Mouse (Mus musculus) 3134 (cell line): ENCODE data around the gene Reck.

Experiments
- DNase-seq: peaks from one replicate; pipeline ENCODE4 v3.0.0-alpha.2; 2011; ENCODE audit warnings: low spot score; ENCODE audit not compliant: insufficient read length; ENCODE audit errors: extremely low read depth

Gene Reck

DNA sequence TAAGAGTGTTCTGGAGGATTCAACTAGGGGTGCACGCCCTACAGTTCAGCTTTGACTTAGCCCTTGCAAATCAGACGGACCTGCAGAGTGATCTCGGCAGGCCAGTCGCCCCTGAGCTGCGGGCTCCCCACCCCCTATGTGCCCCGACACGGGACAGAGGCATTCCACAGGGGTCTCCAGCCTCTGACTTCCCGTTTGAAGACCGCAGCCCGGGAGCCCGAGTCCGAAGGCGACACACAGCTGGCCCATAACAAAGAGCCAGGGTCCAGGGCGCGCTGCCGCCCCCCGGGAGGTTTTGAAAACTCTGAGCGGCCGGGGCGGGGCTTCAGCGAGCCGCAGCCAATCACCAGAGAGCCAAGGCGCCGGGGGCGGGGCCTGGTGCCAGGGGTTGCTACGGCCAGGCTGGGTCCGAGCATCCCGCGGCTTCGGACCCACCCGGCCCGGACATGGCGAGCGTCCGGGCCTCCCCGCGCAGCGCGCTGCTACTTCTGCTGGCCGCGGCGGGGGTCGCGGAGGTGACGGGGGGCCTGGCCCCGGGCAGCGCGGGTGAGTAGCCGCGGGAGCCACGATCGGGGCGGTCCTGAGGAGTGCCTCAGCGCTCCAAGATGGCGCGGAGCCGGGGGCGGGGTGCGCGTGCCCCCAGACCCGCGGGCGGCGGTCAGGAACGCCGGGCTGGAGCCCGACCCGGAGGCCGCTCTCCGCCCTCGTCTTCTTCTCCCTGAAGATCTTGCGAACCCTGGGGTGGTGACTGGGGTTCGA lies at the start of gene Reck:
TSS of gene Reck (plus strand) at position 371 of the 759 bp plus-strand sequence.
- DNase-seq = peak; percentile 86

DNA sequence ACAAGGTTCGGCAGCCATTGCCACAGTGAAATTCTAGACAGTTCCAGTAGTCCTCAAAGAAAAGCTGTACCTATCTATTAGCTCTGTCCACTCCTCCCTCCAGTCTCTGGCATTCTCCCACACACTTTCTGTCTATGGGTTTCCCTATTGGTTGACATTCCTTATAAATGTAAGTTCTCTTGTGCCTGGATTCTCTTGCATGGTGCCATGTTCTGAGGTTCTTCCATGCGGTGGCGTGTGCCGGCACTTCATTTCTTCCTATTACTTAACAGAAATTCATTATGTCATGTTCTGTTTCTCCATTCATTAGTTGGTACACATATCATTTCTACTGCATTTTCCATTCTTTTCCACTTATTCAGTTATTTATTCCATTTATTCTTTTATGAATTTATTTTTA lies 46.5 kb upstream of the Reck start:
- DNase-seq = no peak

DNA sequence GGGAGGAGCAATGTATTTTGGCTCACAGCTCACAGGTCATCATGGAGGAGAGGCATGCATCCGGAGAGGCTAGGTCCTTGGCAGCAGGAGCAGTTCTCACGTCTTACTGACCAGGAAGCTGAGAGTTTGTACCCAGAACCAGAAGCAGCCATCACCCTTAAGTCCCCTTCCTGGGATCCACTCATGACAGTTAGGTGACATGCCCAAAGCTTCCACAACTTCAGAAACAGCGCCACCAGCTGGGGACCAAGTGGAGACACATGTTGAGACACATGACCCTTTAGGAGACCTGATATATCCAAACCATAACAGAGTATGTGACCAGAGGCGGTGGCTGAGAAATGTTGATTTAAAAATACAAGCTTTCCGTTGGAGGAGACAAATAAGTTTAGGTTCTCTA lies 43.3 kb upstream of the Reck start:
- DNase-seq = no peak

DNA sequence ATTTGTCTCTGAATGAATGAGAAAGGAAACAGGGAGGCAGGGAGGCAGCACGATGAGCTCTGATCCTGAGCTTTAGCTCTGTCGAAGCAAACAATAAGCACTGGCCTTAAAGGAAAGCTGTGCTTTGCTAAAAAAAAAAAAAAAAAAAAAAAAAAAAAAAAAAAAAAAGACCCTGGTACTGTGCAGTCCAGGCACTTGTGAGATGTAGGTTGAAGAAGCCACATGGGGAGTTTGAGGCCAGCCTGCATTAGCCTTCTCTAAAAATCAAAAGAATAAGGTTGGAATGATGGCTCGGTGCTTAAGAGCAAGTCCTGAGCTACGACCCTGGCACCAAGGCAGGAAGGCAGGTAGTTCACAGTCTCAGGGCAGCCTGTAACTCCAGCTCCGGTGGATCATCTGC lies 41.6 kb upstream of the Reck start:
- DNase-seq = no peak

DNA sequence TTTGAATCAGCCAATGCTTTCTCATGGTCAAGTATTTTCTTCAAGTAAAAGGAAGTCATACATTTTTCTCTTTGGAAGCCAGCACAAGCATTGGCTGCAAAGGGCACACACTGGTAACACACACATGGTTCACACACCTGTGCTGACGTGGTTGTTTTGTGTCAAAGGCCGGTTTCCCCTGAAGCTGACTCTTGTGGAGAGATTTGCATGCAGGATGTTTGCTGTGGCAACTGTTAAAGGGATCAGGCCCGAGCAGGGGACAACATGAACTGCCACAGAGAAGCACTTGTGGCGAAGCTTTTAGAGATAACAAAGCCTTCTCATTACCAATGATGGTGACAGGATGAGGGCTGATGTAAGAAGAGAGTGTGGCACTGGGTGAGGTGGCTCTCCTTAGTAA lies 40.6 kb upstream of the Reck start:
- DNase-seq = no peak

DNA sequence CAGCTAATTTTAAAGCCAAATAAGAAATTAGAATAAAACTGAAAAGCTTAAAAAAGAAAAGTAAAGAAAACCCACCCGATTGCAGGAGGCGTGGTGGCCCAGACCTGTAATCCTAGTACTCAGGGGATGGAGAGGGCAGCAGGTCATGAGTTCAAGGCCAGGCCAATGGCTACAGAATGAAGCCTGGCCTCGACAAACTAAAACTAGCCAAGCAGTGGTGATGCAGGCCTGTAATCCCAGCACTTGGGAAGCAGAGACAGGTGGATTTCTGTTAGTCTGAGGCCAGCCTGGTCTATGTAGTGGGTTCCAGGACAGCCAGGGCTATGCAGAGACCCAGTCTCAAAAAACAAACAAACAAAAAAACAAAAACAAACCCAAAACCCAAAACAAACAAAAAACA lies 37.0 kb upstream of the Reck start:
- no peak for DNase-seq

DNA sequence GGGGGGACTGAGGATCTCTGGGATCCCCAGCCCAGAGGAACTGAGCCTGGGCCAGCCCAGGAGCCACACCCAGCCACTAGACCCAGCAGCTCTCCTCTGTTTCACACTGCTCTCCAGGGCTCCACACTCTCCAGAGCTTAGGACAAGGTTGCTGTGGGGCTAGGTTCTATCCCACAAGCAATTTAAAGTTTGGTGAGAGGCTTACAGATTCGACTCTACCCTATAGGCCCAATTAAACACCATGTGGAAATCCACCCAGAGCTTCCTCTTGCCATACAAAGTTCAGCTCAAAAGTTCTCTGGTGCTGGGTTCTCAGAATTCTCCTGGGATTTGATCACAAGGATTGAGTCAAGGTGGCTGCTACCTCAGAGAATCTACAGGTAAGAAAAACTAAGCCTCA lies 35.2 kb upstream of the Reck start, which contains the start of gene Olfr157:
TSS of gene Olfr157 (minus strand) at position 101 of the 400 bp plus-strand sequence.
- no peak for DNase-seq

DNA sequence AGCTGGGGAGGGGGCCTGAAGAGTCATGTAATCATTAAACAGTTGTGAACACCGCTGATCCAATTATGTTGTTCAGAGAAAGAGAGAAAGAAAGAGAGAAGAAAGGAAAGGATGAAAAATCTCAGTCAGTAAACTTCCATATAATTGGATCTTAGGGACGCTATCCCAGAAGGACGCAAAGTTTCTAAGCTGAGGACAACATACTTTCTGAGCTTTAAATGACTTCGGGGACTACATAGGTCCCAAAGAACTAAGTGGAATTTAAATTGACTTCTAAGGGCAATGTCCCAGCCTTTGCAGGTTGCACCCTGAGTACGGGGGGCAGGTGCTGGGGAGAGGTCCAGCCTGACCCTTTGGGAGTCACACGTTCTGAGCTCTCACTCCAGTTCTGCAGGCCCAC lies 24.1 kb upstream of the Reck start, which contains the start of gene Olfr155:
TSS of gene Olfr155 (plus strand) at position 301 of the 400 bp plus-strand sequence.
- no peak for DNase-seq

DNA sequence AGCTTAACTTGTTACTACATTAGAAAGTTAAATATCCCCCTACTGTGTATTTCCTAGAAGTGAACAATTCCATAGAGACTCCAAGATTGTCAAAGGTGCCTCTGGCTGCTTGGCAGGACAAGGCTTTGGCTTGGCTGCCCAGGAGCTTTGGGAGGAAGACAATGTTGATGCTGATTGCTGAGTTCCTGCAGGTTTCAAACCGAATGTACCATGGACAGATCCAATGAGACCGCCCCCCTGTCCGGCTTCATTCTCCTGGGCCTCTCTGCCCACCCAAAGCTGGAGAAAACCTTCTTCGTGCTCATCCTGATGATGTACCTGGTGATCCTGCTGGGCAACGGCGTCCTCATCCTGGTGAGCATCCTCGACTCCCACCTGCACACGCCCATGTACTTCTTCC lies 21.2 kb upstream of the Reck start:
- DNase-seq = no peak

DNA sequence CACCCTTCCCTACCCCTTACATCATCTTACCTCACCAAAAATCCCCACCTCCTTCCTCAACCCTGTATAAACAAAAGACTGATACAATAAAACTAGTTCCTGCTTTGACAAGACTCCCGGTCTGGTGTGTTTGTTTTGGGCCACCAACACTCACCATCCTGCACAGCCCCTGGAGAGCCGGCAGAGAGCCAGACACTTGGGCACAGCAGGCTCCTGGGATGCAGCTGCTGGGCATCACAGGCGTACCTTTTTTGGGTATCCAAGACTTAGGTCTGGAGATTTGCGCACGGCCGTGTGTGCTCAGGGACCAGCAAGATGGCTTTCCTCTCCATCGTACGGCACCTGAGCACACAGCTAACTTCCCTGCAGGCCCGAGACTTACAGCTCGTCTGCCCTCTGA lies 15.4 kb upstream of the Reck start:
- peak; percentile 20 for DNase-seq

DNA sequence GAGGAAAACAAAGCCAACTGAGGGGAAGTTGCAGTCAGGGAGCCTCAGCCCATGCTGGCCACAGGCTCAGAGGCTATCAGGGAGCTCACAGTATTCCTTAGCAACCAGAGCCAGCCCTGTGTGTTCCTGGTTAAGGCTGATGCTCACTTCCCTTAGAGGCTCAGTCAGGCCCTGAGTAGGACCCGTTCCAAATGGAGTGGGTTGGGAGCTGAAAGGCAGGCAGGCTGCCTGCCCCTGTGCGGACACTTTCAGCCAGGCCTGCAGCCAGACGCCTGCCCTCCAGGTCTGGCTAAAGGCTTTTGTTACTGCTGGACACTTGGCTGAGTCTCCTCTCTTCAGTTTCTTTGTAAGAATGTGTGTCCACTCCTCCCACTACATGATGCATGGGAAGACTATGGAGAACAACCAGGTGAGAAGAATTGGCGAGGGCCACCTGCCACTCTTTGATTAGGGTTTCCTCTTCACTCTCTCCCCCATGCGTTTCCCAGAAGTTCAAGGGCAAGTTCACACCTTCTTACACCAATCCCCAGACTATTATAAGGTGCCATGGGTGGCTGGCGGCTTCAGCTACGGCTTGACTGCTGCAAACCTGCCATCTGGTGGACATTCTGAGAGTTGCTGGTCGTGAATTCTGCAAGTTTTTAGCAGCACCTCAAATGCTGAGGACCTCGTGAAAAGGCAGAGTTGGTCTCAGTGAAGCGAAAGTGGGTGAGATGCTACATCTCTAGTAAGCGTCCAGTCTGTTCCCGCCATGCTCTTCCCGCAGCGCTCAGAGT lies 14.4 kb upstream of the Reck start:
- peak; percentile 64 for DNase-seq

DNA sequence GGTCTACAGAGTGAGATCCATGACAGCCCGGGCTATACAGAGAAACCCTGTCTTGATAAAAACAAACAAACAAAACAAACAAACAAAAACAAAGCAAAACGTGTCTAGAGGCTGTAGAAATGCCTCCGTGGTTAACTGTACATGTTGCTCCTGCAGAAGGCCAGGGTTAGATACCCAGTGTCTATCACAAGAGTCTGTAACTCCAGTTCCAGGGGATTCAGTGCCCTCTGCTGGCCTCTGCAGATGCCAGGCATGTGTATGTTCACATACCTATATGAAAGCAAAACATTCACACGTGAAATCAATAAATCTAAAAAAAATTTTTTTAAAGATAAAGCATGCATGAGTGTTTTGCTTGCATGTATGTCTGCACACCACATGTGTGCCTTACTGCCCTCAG lies 12.0 kb upstream of the Reck start:
- no peak for DNase-seq

DNA sequence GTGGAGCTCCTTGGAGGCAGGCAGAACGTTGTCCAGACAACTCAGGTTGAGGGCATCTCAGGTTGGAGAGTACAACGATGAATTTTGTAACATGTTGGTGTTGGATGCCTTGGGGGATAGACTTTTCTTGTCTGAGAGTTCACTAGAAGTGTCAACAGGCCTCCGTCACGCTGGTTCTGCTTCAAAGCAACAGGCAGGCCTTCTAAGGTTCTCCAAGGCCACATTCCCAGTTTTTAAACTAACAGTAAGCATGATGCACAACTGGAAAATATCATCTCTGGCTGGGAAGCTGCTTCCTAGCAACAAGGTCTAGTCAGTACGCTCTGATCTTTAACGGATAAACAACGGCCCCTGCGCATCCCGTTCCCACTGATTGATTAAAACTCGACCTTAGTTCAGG lies 5.5 kb upstream of the Reck start:
- no peak for DNase-seq

DNA sequence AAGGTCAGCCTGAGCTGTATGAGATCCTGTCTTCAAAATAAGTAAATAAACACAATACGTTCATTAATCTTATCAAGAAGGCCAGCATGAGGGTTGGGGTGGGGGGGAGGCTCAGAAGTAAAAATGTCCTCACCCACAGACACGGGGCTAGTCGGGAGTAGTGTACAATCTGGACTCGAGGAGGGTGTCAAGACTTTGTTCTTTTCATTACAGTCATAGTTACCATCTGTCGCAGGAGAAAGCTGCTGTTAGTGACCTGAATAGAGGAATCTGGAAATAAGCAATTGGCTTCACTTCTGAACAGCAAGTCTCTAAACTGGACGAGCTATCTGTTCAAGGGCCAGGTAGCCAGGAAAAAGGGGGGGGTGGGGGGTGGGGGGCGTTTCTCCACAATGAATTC lies 829 bp upstream of the Reck start:
- no peak for DNase-seq

DNA sequence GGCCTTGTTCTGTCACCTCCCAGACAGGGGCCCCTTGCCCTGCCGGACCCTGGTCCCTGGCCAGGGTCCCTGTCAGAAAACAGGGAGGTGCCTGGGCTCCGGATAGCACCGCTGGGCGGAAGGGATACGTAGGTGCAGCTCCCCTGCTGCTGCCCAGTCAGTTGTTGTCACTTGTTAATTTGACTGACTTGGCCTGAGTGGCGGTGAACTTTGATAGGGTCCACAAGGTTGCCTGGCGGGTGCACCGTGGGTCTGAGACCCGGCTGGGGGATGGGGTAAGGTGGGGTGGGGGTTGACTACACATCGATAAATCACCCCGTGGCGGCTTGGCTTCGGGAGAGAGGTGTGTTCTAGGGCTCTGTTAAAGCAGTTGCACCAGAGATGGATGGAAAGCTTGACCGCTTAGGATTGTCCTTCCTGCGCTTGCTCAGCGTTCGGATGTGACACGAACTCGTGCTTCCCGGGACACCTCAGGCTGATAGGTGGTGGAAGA lies 635 bp downstream of the Reck start:
- DNase-seq = no peak

DNA sequence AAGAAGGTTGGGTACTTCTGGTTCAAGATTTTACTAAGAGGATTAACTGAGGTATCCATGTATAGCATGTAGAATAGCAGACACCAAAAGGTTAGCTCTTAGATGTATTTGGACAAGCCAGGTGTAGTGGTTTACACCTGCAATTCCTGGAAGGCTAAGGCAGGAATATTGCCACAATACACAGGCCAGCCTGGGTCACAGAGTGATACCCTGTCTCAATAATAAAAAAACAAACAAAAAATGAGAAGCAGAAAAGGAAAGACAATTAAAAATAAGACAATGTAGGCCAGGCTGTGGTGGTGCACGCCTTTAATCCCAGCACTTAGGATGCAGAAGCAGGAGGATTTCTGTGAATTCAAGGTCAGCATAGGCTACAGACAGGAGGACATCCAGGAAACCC lies 1.9 kb downstream of the Reck start:
- DNase-seq = no peak

DNA sequence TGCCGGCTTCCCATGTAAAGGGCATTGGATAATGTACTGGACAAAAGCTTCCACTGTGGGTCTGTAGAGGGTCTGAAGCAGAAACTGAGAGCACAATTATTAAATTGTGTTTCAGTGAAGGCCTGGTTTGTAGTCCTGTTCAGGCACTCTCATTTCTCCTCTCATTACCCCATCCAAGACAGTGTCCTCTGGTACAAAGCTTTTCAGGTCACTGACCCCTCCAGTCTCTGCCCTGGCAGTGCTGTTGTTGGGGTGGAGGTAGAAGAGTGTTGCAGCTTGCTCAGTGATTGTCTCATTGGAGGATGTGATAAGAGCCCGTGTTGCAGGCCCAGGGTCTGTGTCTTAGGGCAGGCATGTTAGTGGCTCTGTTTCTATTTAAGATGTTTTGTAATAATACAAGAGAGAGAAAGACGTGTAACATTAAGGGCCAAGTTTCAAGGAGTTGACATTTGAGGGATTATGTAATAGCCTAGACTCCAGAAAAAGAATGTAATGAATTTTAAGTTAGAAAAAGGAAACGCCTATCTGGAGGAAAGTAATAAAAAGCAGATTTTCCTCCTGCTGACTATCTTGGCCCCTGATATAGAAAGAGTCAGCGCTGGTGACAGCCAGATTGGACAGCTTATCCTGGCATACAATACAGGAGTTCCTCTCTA lies 2.9 kb downstream of the Reck start:
- DNase-seq = no peak

DNA sequence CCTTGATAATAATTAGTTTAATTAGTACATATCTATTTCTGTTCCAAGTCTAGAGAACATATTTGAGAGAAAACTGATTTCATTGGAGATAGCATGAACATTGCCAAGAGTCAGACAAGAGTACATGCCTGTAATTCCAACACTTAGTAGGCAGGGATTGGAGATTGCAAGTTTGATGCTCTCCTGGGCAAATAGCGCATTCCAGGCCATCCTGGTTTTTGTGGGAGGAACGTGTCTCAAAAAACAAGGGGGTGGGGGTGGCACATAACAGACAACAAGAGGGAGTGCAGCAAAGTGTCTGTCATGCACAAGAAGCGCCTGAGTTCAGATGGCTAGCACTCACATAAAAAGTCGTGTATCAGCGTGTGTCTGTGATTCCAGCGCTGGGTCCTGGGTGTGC lies 4.2 kb downstream of the Reck start:
- DNase-seq = no peak

DNA sequence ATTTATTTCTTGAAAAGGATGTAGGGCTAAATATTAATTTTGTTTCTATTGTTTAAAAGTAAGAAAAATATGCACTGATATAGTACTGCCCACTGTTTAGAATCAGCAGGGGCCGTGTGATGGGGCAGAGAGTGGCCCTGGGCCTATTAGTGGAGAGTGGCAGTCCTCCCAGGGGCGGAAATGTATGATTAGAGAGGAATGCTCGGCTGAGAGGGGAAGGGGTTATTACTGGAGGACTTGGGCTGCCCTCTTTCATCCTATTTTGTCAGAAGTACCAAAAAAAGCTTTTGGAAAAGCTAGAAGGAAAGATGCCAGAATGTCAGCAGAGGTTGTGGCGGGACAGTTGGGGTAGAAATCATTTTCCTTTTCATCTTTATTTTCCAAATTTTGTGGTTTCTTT lies 8.9 kb downstream of the Reck start:
- DNase-seq = no peak

DNA sequence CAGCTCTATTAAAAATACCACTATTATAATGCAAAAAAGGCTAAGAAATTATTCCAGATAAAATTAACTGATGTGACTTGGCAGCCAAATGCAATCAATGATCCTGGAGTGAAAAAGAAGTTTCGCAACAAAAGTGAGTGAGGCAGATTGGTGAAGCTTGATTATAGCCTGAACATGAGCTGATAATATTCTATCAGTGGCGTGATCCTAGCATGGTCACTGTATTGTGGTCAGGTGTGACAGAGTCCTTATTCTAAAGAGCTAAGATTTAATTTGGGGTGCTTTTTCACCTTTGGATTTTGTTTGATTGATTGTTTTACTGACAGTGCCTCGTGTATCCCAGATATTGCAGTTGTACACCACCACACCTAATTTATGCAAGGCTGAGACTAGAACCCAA lies 15.9 kb downstream of the Reck start:
- DNase-seq = no peak

DNA sequence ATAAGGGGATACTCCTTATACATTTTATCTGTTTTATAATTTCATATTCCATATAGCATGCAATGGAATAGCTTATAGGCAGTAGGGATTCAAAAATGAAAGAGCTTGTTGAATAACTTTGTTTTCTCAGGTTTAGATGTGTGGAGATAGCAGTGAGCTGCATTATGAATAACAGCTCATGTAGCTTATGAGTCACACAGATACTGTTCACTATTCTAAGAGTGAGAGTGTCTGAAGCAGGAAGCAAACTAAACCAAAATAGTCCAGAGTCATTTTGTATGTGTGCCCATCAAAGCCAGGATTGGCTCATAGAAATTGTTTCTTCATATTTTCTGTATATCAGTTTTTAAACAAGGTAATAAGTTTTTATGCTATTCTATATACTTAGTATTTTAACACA lies 21.9 kb downstream of the Reck start:
- DNase-seq = no peak
